Mouse (Mus musculus) small intestine, adult 2 months (tissue): ENCODE results near the gene Cd63.

ENCODE experiments used
- CTCF ChIP-seq: fragments of 200-500 bp; IDR thresholded peaks from 2 replicates; pipeline ENCODE4 v1.5.1; 2012; ENCODE audit warnings: low read depth, mild to moderate bottlenecking, control low read depth, inconsistent platforms, low read length, moderate library complexity, mixed read lengths; ENCODE audit not compliant: insufficient replicate concordance, insufficient read length; ENCODE audit errors: extremely low read depth
- POLR2A ChIP-seq: fragments of 200-500 bp; IDR thresholded peaks from 2 replicates; pipeline ENCODE4 v1.6.1; 2012; ENCODE audit warnings: low read depth, mild to moderate bottlenecking, control low read depth, inconsistent platforms, low read length, moderate library complexity

GRCm38 (mm10) chr10:128923013-128923691 is 22.4 kb downstream of the Cd63 start:
- no peak for TF ChIP-seq CTCF
- TF ChIP-seq POLR2A: peak; percentile 61
